Mouse (Mus musculus): ENCODE results near the gene Ctdspl.

GRCm38 (mm10) chr9:119092473-119093418, 166.5 kb downstream of the Ctdspl start:
- TF ChIP-seq MAFK (IDR thresholded peaks at IDR 0.05; ENCODE audit: insufficient read depth, low read depth, low read length), result no peak
- no peak for TF ChIP-seq CHD2 (IDR thresholded peaks at IDR 0.05; ENCODE audit: low read depth, low read length)
- TF ChIP-seq ZNF384 (IDR thresholded peaks at IDR 0.05; ENCODE audit: low read depth, low read length), result no peak
